Mouse (Mus musculus) embryonic facial prominence, embryonic 10.5 days (tissue): ENCODE data around the gene Olfr826. TPM values are rescaled to one million over a fixed set of nuclear protein-coding genes. Genes with fewer than 3 reads are reported as not detected.

Experiments
- polyA plus RNA-seq: library from polyadenylated mRNA; unstranded; fragments of >200 nt; fragmentation: Nextera tagmentation; extraction: Ambion mirVana; gene quantifications from 2 replicates; pipeline ENCODE4 v1.2.1, GENCODE M21; 2016

Gene Olfr826
- polyA plus RNA-seq, 1 experiment from 2014 or later, result not detected

Other genes with a start within 250 kb of the Olfr826 start
- not detected in 2 replicates for gene Olfr818, start 235.1 kb downstream of the Olfr826 start, polyA plus RNA-seq
- gene Olfr819, start 216.9 kb downstream of the Olfr826 start, polyA plus RNA-seq, result not detected in 2 replicates
- gene Olfr247, start 208.0 kb downstream of the Olfr826 start, polyA plus RNA-seq, result not detected in 2 replicates
- not detected in 2 replicates for gene Gm10310, start 199.1 kb downstream of the Olfr826 start, polyA plus RNA-seq
- gene Olfr820, start 171.6 kb downstream of the Olfr826 start, polyA plus RNA-seq, result not detected in 2 replicates
- gene Olfr821, start 153.8 kb downstream of the Olfr826 start, polyA plus RNA-seq, result not detected in 2 replicates
- not detected in 2 replicates for gene Olfr822, start 113.0 kb downstream of the Olfr826 start, polyA plus RNA-seq
- gene Olfr823, start 68.8 kb downstream of the Olfr826 start, polyA plus RNA-seq, result not detected in 2 replicates
- gene Olfr824, start 54.2 kb downstream of the Olfr826 start, polyA plus RNA-seq, result not detected in 2 replicates
- not detected in 2 replicates for gene Olfr825, start 17.4 kb downstream of the Olfr826 start, polyA plus RNA-seq
- gene Olfr827, start 30.2 kb upstream of the Olfr826 start, polyA plus RNA-seq, result not detected in 2 replicates
- gene Neurod4, start 96.1 kb upstream of the Olfr826 start, polyA plus RNA-seq, result 5.9 and 13.1 TPM in 2 replicates
- gene Tespa1, start 138.7 kb upstream of the Olfr826 start, polyA plus RNA-seq, result not detected in 2 replicates
- gene Vmn2r84, start 210.1 kb upstream of the Olfr826 start, polyA plus RNA-seq, result not detected in 2 replicates
- gene Vmn2r85, start 245.5 kb upstream of the Olfr826 start, polyA plus RNA-seq, result not detected in 2 replicates